Comparison of ENCODE assay signal across 15 mouse cellular contexts in the genomic region with DNA sequence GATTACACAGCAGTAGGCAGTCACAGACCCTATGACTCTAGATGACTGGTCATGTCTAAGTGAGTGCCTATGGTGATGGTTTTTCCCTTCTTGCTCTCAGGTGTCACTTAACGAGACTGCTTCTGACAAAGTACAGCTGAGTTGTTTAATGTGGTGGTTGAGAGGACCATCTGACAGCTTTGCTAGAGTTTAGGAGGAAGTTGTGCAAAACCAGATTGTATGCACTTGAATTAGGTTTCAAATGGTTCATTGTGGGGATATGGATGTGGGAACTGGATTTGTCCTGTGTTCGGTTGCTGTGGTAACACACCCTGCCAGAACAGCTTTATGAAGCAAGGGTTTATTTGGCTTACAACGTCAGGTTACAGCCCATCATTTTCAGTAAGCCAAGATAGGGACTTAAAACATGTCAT.
DNase-seq lines count a peak whose midpoint lies in the region; ATAC-seq and TF ChIP-seq lines count a peak whose summit lies in the region.
"Had no signal": no experiment of that assay in that cellular context is flagged by ENCODE, and none has a peak within 500 bp of the region (broad histone marks: within the 10 kb centered on the region; RNA-seq: fewer than 3 reads in every experiment).

No protein-coding gene starts in this region.

- H3K27me3 ChIP-seq in embryonic facial prominence, embryonic 11.5 days (ENCODE audit: control insufficient read depth, insufficient read depth, low read length) = no peaks in the 10 kb centered on the region
- H3K27me3 ChIP-seq in embryonic facial prominence, embryonic 10.5 days (replicated peaks; ENCODE audit: low read depth, poor library complexity, severe bottlenecking) = no peaks in the 10 kb centered on the region
- H3K27me3 ChIP-seq in lung, embryonic 16.5 days (ENCODE audit: control insufficient read depth, insufficient read depth, low read depth, low read length) = no peaks in the 10 kb centered on the region
- H3K27me3 ChIP-seq: embryonic facial prominence, embryonic 12.5 days had no signal

- peak; percentile 14 for DNase-seq in embryonic facial prominence, embryonic 11.5 days (ENCODE audit: low spot score)
- no peak for DNase-seq in embryonic facial prominence, embryonic 10.5 days (ENCODE audit: low spot score)
- no peak for DNase-seq in lung, adult 2 months
- peak; percentile 60 for DNase-seq in brain, adult 2 months (ENCODE audit: low read depth, low spot score)
- peak; percentile 31 to 54 for DNase-seq in layer of hippocampus, adult 2 months (ENCODE audit: low spot score in 2 of 2)
- no peak for DNase-seq in gastrocnemius, postnatal 14 days
- DNase-seq in gastrocnemius, postnatal 4 days (ENCODE audit: low spot score in 2 of 2) = no peak
- DNase-seq: kidney, postnatal 36 days; liver had no signal

- no peak for TF ChIP-seq POLR2A in lung, adult 2 months (IDR thresholded peaks at IDR 0.05; ENCODE audit: borderline replicate concordance, extremely low read depth, low read depth, low read length)

- intact Hi-C loops in gastrocnemius, postnatal 14 days (cut with DNase I; ENCODE audit: low total_unique reads) = no loop called here

- H3K9me3 ChIP-seq in embryonic facial prominence, embryonic 11.5 days (replicated peaks; ENCODE audit: control insufficient read depth, low read length) = no peaks in the 10 kb centered on the region
- no peaks in the 10 kb centered on the region for H3K9me3 ChIP-seq in embryonic facial prominence, embryonic 10.5 days
- no peaks in the 10 kb centered on the region for H3K9me3 ChIP-seq in lung, embryonic 16.5 days (ENCODE audit: control insufficient read depth, low read length)
- H3K9me3 ChIP-seq: embryonic facial prominence, embryonic 12.5 days; G1E; midbrain, embryonic 10.5 days had no signal

- no peaks in the 10 kb centered on the region for H3K36me3 ChIP-seq in embryonic facial prominence, embryonic 11.5 days (replicated peaks; ENCODE audit: control insufficient read depth, insufficient read depth, low read depth, low read length)
- no peaks in the 10 kb centered on the region for H3K36me3 ChIP-seq in embryonic facial prominence, embryonic 10.5 days (replicated peaks)
- H3K36me3 ChIP-seq in lung, embryonic 16.5 days (ENCODE audit: control insufficient read depth, insufficient read depth, low read length) = no peaks in the 10 kb centered on the region
- H3K36me3 ChIP-seq: embryonic facial prominence, embryonic 12.5 days; G1E; midbrain, embryonic 10.5 days had no signal

- H3K9ac ChIP-seq in embryonic facial prominence, embryonic 11.5 days (replicated peaks; ENCODE audit: low read length) = no peak overlapping the region
- no peak overlapping the region for H3K9ac ChIP-seq in lung, embryonic 16.5 days (ENCODE audit: low read length)
- H3K9ac ChIP-seq: embryonic facial prominence, embryonic 12.5 days had no signal

- no peak for ATAC-seq in embryonic facial prominence, embryonic 11.5 days (replicated peaks; ENCODE audit: insufficient number of reproducible peaks, low FRiP score, low TSS enrichment, low read depth)
- ATAC-seq in lung, embryonic 16.5 days (ENCODE audit: low read depth) = peak; percentile 34; the same call in 1 of the 2 replicates
- ATAC-seq: activated CD4-positive, CD25-positive, alpha-beta regulatory T cell, adult 4 months; intestine, embryonic 16.5 days had no signal

- no peak overlapping the region for H3K27ac ChIP-seq in embryonic facial prominence, embryonic 11.5 days (replicated peaks; ENCODE audit: low read depth, low read length)
- no peak overlapping the region for H3K27ac ChIP-seq in embryonic facial prominence, embryonic 10.5 days (replicated peaks)
- no peak overlapping the region for H3K27ac ChIP-seq in lung, embryonic 16.5 days (ENCODE audit: low read length)
- peak overlapping the region; percentile 80 for H3K27ac ChIP-seq in layer of hippocampus, adult 2 months
- H3K27ac ChIP-seq: embryonic facial prominence, embryonic 12.5 days; midbrain, embryonic 10.5 days had no signal

- H3K4me1 ChIP-seq in embryonic facial prominence, embryonic 11.5 days (ENCODE audit: control insufficient read depth, insufficient read depth, low read length) = no peaks in the 10 kb centered on the region
- peaks cover 20% of the 10 kb centered on the region for H3K4me1 ChIP-seq in embryonic facial prominence, embryonic 10.5 days
- H3K4me1 ChIP-seq in lung, embryonic 16.5 days (replicated peaks; ENCODE audit: control insufficient read depth, insufficient read depth, low read length) = no peaks in the 10 kb centered on the region
- no peaks in the 10 kb centered on the region for H3K4me1 ChIP-seq in lung, adult 2 months (ENCODE audit: control insufficient read depth, insufficient read depth, low read length)
- H3K4me1 ChIP-seq: embryonic facial prominence, embryonic 12.5 days had no signal

- H3K4me2 ChIP-seq in embryonic facial prominence, embryonic 11.5 days (ENCODE audit: low read depth, low read length) = no peak overlapping the region
- H3K4me2 ChIP-seq in lung, embryonic 16.5 days (ENCODE audit: low read depth, low read length) = no peak overlapping the region
- H3K4me2 ChIP-seq: embryonic facial prominence, embryonic 12.5 days had no signal

- WGBS in embryonic facial prominence, embryonic 11.5 days = 66% methylated on average over 3 of the region's 3 CpGs
- 69% methylated on average over 3 of the region's 3 CpGs for WGBS in embryonic facial prominence, embryonic 10.5 days
- WGBS in lung, embryonic 16.5 days = 14% methylated on average over 3 of the region's 3 CpGs
- WGBS in lung, adult 2 months = 31% methylated on average over 3 of the region's 3 CpGs

- no peak overlapping the region for H3K4me3 ChIP-seq in embryonic facial prominence, embryonic 11.5 days (ENCODE audit: low read depth, low read length)
- no peak overlapping the region for H3K4me3 ChIP-seq in embryonic facial prominence, embryonic 10.5 days
- H3K4me3 ChIP-seq in lung, embryonic 16.5 days (ENCODE audit: low read length) = no peak overlapping the region
- no peak overlapping the region for H3K4me3 ChIP-seq in lung, adult 2 months (replicated peaks; ENCODE audit: extremely low read depth, low read depth, low read length)
- no peak overlapping the region for H3K4me3 ChIP-seq in layer of hippocampus, adult 2 months
- H3K4me3 ChIP-seq: embryonic facial prominence, embryonic 12.5 days; midbrain, embryonic 10.5 days had no signal

- no peak for TF ChIP-seq CTCF in lung, adult 2 months (IDR thresholded peaks at IDR 0.05; ENCODE audit: insufficient read depth, low read length)
- no peak for TF ChIP-seq CTCF in layer of hippocampus, adult 2 months (conservative IDR thresholded peaks at IDR 0.05)

Comparison
In these comparisons a context has a peak if more than half of its experiments do, and no peak if none do; other contexts are left out.
1. DNase-seq: peak in embryonic facial prominence, embryonic 11.5 days (single experiment), brain, adult 2 months (single experiment) and layer of hippocampus, adult 2 months (2 of 2); none in embryonic facial prominence, embryonic 10.5 days (single experiment), lung, adult 2 months (single experiment), gastrocnemius, postnatal 14 days (single experiment) and gastrocnemius, postnatal 4 days (0 of 2).